ENCODE assay signal across 9 mouse cellular contexts in genomic region chr4:111670566-111671421, GRCm38 (mm10). TPM values are rescaled to one million over a fixed set of nuclear protein-coding genes. Genes with fewer than 3 reads are reported as not detected.
DNase-seq lines count a peak whose midpoint lies in the region; ATAC-seq and TF ChIP-seq lines count a peak whose summit lies in the region.
"Had no signal": no experiment of that assay in that cellular context is flagged by ENCODE, and none has a peak within 500 bp of the region (broad histone marks: within the 10 kb centered on the region; RNA-seq: fewer than 3 reads in every experiment).

No protein-coding gene starts in this region.

- peak; percentile 53 for ATAC-seq in lung, postnatal 0 days

- H3K27ac ChIP-seq in gastrocnemius, adult 2 months = no peak overlapping the region
- no peak overlapping the region for H3K27ac ChIP-seq in lung, postnatal 0 days (ENCODE audit: low read length)

- no peaks in the 10 kb centered on the region for H3K27me3 ChIP-seq in lung, postnatal 0 days (replicated peaks; ENCODE audit: insufficient read depth, low read length)

- intact Hi-C loops in gastrocnemius, adult 2 months (cut with DNase I) = no loop called here

- H3K9ac ChIP-seq in lung, postnatal 0 days (replicated peaks; ENCODE audit: low read depth) = no peak overlapping the region

- no peak for TF ChIP-seq CTCF in gastrocnemius, adult 2 months (IDR thresholded peaks at IDR 0.05)
- no peak for TF ChIP-seq CTCF in lung, postnatal 0 days (IDR thresholded peaks at IDR 0.05)

- WGBS in lung, postnatal 0 days = 21% methylated on average over 12 of the region's 12 CpGs

- no peaks in the 10 kb centered on the region for H3K4me1 ChIP-seq in lung, postnatal 0 days (ENCODE audit: insufficient read depth, low read depth, low read length)

- no peak for TF ChIP-seq EP300 in lung, postnatal 0 days (IDR thresholded peaks at IDR 0.05)

- no peak overlapping the region for H3K4me2 ChIP-seq in lung, postnatal 0 days (replicated peaks; ENCODE audit: low read depth, low read length)

- no peaks in the 10 kb centered on the region for H3K36me3 ChIP-seq in lung, postnatal 0 days (ENCODE audit: insufficient read depth, low read length)

- no peak overlapping the region for H3K4me3 ChIP-seq in gastrocnemius, adult 2 months
- H3K4me3 ChIP-seq in lung, postnatal 0 days (ENCODE audit: low read depth, low read length) = no peak overlapping the region

- no peaks in the 10 kb centered on the region for H3K9me3 ChIP-seq in lung, postnatal 0 days (ENCODE audit: low read length)

- peak; percentile 20 for DNase-seq in gastrocnemius, adult 2 months
- no peak for DNase-seq in gastrocnemius, adult 8-10 months (ENCODE audit: low spot score in 2 of 2)
- peak; percentile 35 for DNase-seq in lung, postnatal 0 days (ENCODE audit: low spot score)
- DNase-seq in lung, adult 18-20 months = no peak
- DNase-seq in lung, postnatal 14 days = peak; percentile 2
- DNase-seq in yolk sac, embryonic 10.5 days (ENCODE audit: low spot score) = peak; percentile 14
- DNase-seq in adrenal gland, postnatal 4 days (ENCODE audit: low spot score in 2 of 2) = no peak
- DNase-seq in right cerebral cortex, adult 18-20 months = no peak
- DNase-seq: layer of hippocampus, postnatal 36 days had no signal

RNA-seq across cellular contexts. Expression of gene Spata6, which starts 49.0 kb away (rescaled TPM):
- total RNA-seq in gastrocnemius, adult 2 months (2021) = 1 to 10 TPM; 2.6 to 3.1 TPM
- total RNA-seq in gastrocnemius, adult 8-10 months (2022) = 1 to 10 TPM; 1.5 to 4.1 (median 3.2) TPM
- polyA plus RNA-seq in lung, postnatal 0 days (2015; fragmentation: Nextera tagmentation; extraction: Ambion mirVana) = 33.2 and 33.4 TPM in 2 replicates
- total RNA-seq in adrenal gland, postnatal 4 days (2021) = 10 to 100 TPM; 22.5 to 24.5 TPM

Comparison
In these comparisons a context has a peak if more than half of its experiments do, and no peak if none do; other contexts are left out.
1. DNase-seq: peak in gastrocnemius, adult 2 months (single experiment), lung, postnatal 0 days (single experiment), lung, postnatal 14 days (single experiment) and yolk sac, embryonic 10.5 days (single experiment); none in gastrocnemius, adult 8-10 months (0 of 2), lung, adult 18-20 months (0 of 2), adrenal gland, postnatal 4 days (0 of 2) and right cerebral cortex, adult 18-20 months (single experiment).
2. RNA of gene Spata6, which starts 49.0 kb away (total RNA-seq): 22.5 to 24.5 TPM in adrenal gland, postnatal 4 days; 1.5 to 4.1 TPM in gastrocnemius, adult 8-10 months and 2.6 to 3.1 TPM in gastrocnemius, adult 2 months; every median in the first group is over 4 times any median in the second.